Mouse (Mus musculus): ENCODE results near the gene Prkcb.

- TF ChIP-seq CTCF (IDR thresholded peaks at IDR 0.05; ENCODE audit: extremely low read depth, insufficient read depth, low read length), result no peak
- no peak for TF ChIP-seq POLR2A (IDR thresholded peaks at IDR 0.05; ENCODE audit: extremely low read depth, insufficient read depth, low read length)
These were observed 146.4 kb downstream of the Prkcb start for GRCm38 (mm10) chr7:122434941-122435340.

Measured in cortical plate, adult 2 months (tissue).